Mouse (Mus musculus): Measurements from ENCODE around the gene Wnt5b. TPM values are rescaled to one million over a fixed set of nuclear protein-coding genes. Genes with fewer than 3 reads are reported as not detected.
A peak's percentile ranks its signal among the peaks of the same experiment; 100 is the strongest.

Gene Wnt5b
- polyA plus RNA-seq, 1 experiment from 2014 or later = 14.1 TPM

- no peaks in the 10 kb centered on the region for H3K9me3 ChIP-seq
- under 1% methylated on average over 52 of the region's 76 CpGs for WGBS
- no peaks in the 10 kb centered on the region for H3K36me3 ChIP-seq
- peak; percentile 80 for ATAC-seq (ENCODE audit: insufficient number of reproducible peaks, low FRiP score, low TSS enrichment, low read depth)
- H3K4me3 ChIP-seq = peak overlapping the region; percentile 86
- peak overlapping the region; percentile 69 for H3K4me2 ChIP-seq
- no peaks in the 10 kb centered on the region for H3K27me3 ChIP-seq
- peak overlapping the region; percentile 90 for H3K27ac ChIP-seq
- H3K4me1 ChIP-seq = peaks cover 11% of the 10 kb centered on the region
- H3K9ac ChIP-seq = peak overlapping the region; percentile 88
Observed at GRCm38 (mm10) chr6:119387801-119388649, 156.1 kb downstream of the Wnt5b start.

GRCm38 (mm10) chr6:119386821-119387220 lies 157.3 kb downstream of the Wnt5b start:
- Histone ChIP-seq H3K36me3 (no peaks in the 10 kb centered on the region), H3K27me3 (no peaks in the 10 kb centered on the region), H3K9me3 (no peaks in the 10 kb centered on the region), H3K9ac (no peak overlapping the region), H3K4me1 (peaks cover 11% of the 10 kb centered on the region), H3K4me3 (0 out of 2 replicates have a peak overlapping the region, but pooled peaks have one; percentile 86), H3K27ac (no peak overlapping the region), H3K4me2 (no peak overlapping the region)
- 92% methylated on average over 1 of the region's 1 CpGs for WGBS
- no peak for ATAC-seq (ENCODE audit: insufficient number of reproducible peaks, low FRiP score, low TSS enrichment, low read depth)

GRCm38 (mm10) chr6:119386421-119386820 lies 157.7 kb downstream of the Wnt5b start:
- Histone ChIP-seq H3K4me2 (no peak overlapping the region), H3K36me3 (no peaks in the 10 kb centered on the region), H3K27ac (no peak overlapping the region), H3K4me1 (peaks cover 11% of the 10 kb centered on the region), H3K4me3 (no peak overlapping the region), H3K27me3 (no peaks in the 10 kb centered on the region), H3K9me3 (no peaks in the 10 kb centered on the region), H3K9ac (no peak overlapping the region)
- WGBS = 77% methylated on average over 4 of the region's 4 CpGs
- no peak for ATAC-seq (ENCODE audit: insufficient number of reproducible peaks, low FRiP score, low TSS enrichment, low read depth)

- 92% methylated on average over 1 of the region's 1 CpGs for WGBS
- no peak overlapping the region for H3K9ac ChIP-seq
- no peak overlapping the region for H3K4me2 ChIP-seq
- ATAC-seq (ENCODE audit: insufficient number of reproducible peaks, low FRiP score, low TSS enrichment, low read depth) = no peak
- no peak overlapping the region for H3K4me3 ChIP-seq
- no peaks in the 10 kb centered on the region for H3K27me3 ChIP-seq
- H3K27ac ChIP-seq = no peak overlapping the region
- H3K36me3 ChIP-seq = no peaks in the 10 kb centered on the region
- H3K9me3 ChIP-seq = no peaks in the 10 kb centered on the region
- H3K4me1 ChIP-seq = peaks cover 11% of the 10 kb centered on the region
Observed at GRCm38 (mm10) chr6:119385668-119386067, 158.5 kb downstream of the Wnt5b start.

Other genes starting within 250 kb of the Wnt5b start
- gene Lrtm2, start 213.6 kb downstream of the Wnt5b start, polyA plus RNA-seq (2015; fragmentation: Nextera tagmentation; extraction: Ambion mirVana) = 0.10 and 0.17 TPM in 2 replicates
- gene Adipor2, start 126.6 kb downstream of the Wnt5b start, polyA plus RNA-seq (2015; fragmentation: Nextera tagmentation; extraction: Ambion mirVana) = 39.8 and 40.2 TPM in 2 replicates
- 3.5 and 3.8 TPM in 2 replicates for gene Fbxl14, start 64.7 kb downstream of the Wnt5b start, polyA plus RNA-seq (2015; fragmentation: Nextera tagmentation; extraction: Ambion mirVana)

Data from limb, embryonic 15.5 days (tissue).